Mouse (Mus musculus) cerebellum, adult 2 months (tissue): ENCODE measurements around the gene Ccl24. TPM values are rescaled to one million over a fixed set of nuclear protein-coding genes. Genes with fewer than 3 reads are reported as not detected.

Experiments used
- DNase-seq, 2 experiments: peaks; one replicate each; pipeline ENCODE4 v3.0.0; 2021
- H3K27ac ChIP-seq: fragments of 200-500 bp; 2 replicates; pipeline ENCODE4 v1.5.1; 2012; ENCODE audit warnings: low read length, control low read depth, inconsistent platforms; ENCODE audit not compliant: insufficient read depth
- H3K27me3 ChIP-seq: fragments of 200-500 bp; 2 replicates; pipeline ENCODE4 v1.6.1; 2012; ENCODE audit warnings: inconsistent platforms, mild to moderate bottlenecking, low read length, moderate library complexity; ENCODE audit not compliant: control insufficient read depth, insufficient read depth
- H3K4me1 ChIP-seq: fragments of 200-500 bp; 2 replicates; pipeline ENCODE4 v1.6.1; 2011; ENCODE audit warnings: low read length; ENCODE audit not compliant: control insufficient read depth, insufficient read depth
- H3K4me3 ChIP-seq: fragments of 200-500 bp; replicated peaks from 2 replicates; pipeline ENCODE3; 2011; ENCODE audit warnings: mild to moderate bottlenecking, low read depth, low read length, control low read depth; ENCODE audit not compliant: insufficient read depth
- CTCF ChIP-seq: fragments of 200-500 bp; IDR thresholded peaks from 2 replicates; pipeline ENCODE4 v1.5.1; 2011; ENCODE audit warnings: low read depth, mild to moderate bottlenecking, control low read depth, low read length, moderate library complexity, borderline replicate concordance; ENCODE audit not compliant: insufficient read depth
- POLR2A ChIP-seq: fragments of 200-500 bp; IDR thresholded peaks from 2 replicates; pipeline ENCODE4 v1.6.1; 2011; ENCODE audit warnings: low read length, control low read depth, borderline replicate concordance; ENCODE audit not compliant: insufficient read depth
- WGBS: fragments of 180-500 bp; shearing (Covaris S2); methylation state at CpG from one replicate; pipeline ENCODE4 v1.1.7; 2018; 5-methylcytosine and 5-hydroxymethylcytosine counted together
- polyA plus RNA-seq: library from polyadenylated mRNA; depleted of rRNA; stranded (reverse); fragments of >200 nt; gene quantifications from 2 replicates; pipeline ENCODE4 v1.2.3, GENCODE M21; 2012

The Ccl24 gene
- polyA plus RNA-seq, 1 experiment, result 0.23 TPM

DNA sequence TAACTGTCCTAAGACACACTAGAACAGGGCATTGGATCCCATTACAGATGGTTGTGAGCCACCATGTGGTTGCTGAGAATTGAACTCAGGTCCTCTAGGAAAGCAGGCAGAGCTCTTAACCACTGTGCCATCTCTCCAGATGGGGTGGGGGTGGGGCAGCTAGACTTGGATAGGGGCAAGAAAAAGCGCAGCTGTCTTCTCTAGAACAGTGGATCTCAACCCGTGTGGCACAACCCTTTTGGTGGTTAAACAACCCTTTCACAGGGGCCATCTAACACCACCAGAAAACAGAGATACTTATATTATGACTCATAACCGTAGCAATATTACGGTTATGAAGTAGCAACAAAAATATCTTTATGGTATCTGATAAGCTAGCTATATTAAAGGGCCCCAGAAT, 14.9 kb upstream of the Ccl24 start:
- no peaks in the 10 kb centered on the region for H3K27me3 ChIP-seq
- no peak overlapping the region for H3K4me3 ChIP-seq
- no peak for TF ChIP-seq CTCF
- no peak for TF ChIP-seq POLR2A
- no peaks in the 10 kb centered on the region for H3K4me1 ChIP-seq
- no peak overlapping the region for H3K27ac ChIP-seq
- no peak for DNase-seq
- 75% methylated on average over 4 of the region's 4 CpGs for whole genome bisulfite sequencing

DNA sequence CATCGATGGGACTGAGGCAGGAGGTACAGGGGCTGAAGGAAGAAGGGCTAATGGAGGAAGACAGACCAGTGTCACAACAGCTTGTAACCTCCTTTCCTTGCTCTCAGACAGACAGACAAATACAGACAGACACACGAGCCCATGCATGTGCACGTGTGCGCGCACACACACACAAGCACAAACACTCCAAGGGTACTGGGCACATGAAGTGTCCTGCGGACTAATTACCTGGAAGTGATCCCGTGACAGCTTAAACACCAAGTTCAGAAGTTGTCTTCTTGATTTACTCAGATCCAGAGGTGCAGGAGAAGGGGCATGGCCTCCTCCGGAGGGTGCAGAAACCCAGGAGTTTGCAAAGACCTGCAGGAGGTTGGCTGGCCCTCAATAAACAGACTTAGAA, 12.8 kb upstream of the Ccl24 start:
- no peaks in the 10 kb centered on the region for H3K4me1 ChIP-seq
- no peak for DNase-seq
- TF ChIP-seq POLR2A, result no peak
- TF ChIP-seq CTCF, result no peak
- no peak overlapping the region for H3K27ac ChIP-seq
- WGBS, result 87% methylated on average over 8 of the region's 8 CpGs
- H3K27me3 ChIP-seq, result no peaks in the 10 kb centered on the region
- H3K4me3 ChIP-seq, result no peak overlapping the region

DNA sequence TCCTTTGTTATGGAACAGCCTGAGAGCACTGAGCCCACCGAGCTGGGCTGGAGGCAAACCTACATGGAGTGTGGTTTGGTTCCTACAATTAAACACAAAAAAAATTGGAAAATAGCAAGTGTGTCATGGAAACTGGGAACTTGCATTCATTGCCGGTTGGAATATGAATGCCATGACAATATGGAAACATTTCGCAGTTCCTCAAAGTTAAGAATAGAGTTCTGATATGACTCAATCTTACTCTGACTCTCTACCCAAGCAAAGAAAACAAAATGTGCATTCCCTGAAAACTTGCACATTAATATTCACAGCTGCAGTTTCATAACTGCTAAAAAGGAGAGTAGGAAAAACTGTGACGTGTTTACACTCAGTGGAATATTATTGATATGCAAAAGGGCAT, 9.5 kb upstream of the Ccl24 start:
- no peaks in the 10 kb centered on the region for H3K27me3 ChIP-seq
- no peaks in the 10 kb centered on the region for H3K4me1 ChIP-seq
- H3K4me3 ChIP-seq, result no peak overlapping the region
- WGBS, result 84% methylated on average over 4 of the region's 4 CpGs
- H3K27ac ChIP-seq, result no peak overlapping the region
- DNase-seq, result no peak
- no peak for TF ChIP-seq CTCF
- no peak for TF ChIP-seq POLR2A

DNA sequence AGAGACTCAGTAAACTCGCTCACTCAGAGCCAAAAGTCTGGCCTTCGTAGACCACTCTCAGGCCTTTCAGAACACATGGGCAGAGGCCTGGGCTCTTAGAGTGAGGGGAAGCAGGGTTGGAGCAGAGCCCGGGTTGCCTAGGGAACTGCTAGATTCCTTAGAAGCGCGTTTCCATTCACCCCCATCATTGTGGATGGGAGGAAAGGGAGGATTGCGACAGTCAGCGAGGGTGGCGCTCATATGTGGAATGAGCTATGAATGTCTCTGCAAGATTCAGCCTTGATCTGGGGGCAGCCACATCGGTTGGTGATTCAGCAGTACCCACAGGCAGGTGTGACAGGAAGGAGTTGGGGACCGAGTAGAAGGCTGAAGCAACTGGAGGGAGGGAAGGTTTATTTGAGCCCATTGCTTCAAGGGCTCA, 6.5 kb upstream of the Ccl24 start:
- Histone ChIP-seq H3K27me3 (no peaks in the 10 kb centered on the region), H3K4me1 (no peaks in the 10 kb centered on the region), H3K27ac (no peak overlapping the region), H3K4me3 (no peak overlapping the region)
- WGBS, result 31% methylated on average over 10 of the region's 10 CpGs
- DNase-seq, result no peak
- TF ChIP-seq CTCF (no peak), POLR2A (no peak)

DNA sequence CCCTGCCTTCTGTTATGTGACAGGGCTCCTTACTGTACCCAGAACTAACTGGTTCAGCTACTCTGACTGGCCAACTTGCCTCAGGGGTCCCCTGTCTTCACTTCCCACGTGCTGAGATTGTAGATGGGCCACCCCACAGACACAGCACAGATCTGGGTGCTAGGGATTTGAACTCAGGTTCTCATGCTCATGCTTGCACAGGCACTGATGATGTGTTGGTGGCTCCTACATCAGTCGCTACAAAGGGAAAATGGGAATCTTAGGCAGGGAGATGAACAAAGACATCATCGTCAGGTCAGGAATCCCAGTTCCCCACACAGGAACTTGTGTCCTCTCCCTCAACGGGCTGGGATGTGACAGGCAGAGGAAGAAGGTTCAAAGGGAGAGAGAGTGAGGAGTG, 3.2 kb upstream of the Ccl24 start:
- TF ChIP-seq CTCF, result no peak
- no peak for TF ChIP-seq POLR2A
- Histone ChIP-seq H3K4me1 (no peaks in the 10 kb centered on the region), H3K4me3 (no peak overlapping the region), H3K27me3 (no peaks in the 10 kb centered on the region), H3K27ac (no peak overlapping the region)
- 68% methylated on average over 4 of the region's 4 CpGs for WGBS
- DNase-seq, result no peak

GRCm38 (mm10) chr5:135568698-135569097, 4.2 kb downstream of the Ccl24 start:
- no peak overlapping the region for H3K27ac ChIP-seq
- 68% methylated on average over 6 of the region's 6 CpGs for WGBS
- H3K27me3 ChIP-seq, result no peaks in the 10 kb centered on the region
- no peak for DNase-seq
- H3K4me3 ChIP-seq, result no peak overlapping the region
- TF ChIP-seq POLR2A, result no peak
- no peak for TF ChIP-seq CTCF
- no peaks in the 10 kb centered on the region for H3K4me1 ChIP-seq

GRCm38 (mm10) chr5:135567556-135568265, 5.1 kb downstream of the Ccl24 start:
- H3K4me1 ChIP-seq, result no peaks in the 10 kb centered on the region
- no peak for DNase-seq
- TF ChIP-seq POLR2A, result no peak
- 81% methylated on average over 6 of the region's 6 CpGs for WGBS
- H3K27ac ChIP-seq, result no peak overlapping the region
- H3K4me3 ChIP-seq, result no peak overlapping the region
- H3K27me3 ChIP-seq, result no peaks in the 10 kb centered on the region

DNA sequence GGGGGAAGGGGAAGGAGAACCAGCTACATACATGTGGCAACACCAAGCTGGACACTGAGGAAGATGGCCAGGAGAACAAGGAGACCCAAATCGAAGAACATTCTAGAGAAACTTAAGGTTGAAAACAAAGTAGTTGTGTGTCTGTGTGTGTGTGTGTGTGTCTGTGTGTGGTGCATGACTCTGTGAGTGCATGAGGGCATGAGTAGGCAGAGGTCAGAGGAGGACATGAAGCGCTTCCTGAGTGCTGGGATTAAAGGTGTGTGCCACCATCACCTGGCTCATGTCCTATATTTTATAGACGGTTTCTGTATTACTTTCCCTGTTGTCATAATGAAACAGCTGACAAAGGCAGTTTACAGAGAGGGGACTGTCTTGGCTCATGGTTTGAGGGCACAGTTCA, 9.4 kb downstream of the Ccl24 start, which contains the start of gene Ccl26:
Gene Ccl26 (minus strand): TSS at position 101 of the 400 bp plus-strand sequence.
- Histone ChIP-seq H3K4me1 (no peaks in the 10 kb centered on the region), H3K4me3 (no peak within 1 kb of the TSS), H3K27ac (no peak within 1 kb of the TSS), H3K27me3 (no peaks in the 10 kb centered on the region)
- TF ChIP-seq POLR2A (no peak), CTCF (no peak)
- WGBS, result 89% methylated on average over 3 of the region's 3 CpGs
- no peak for DNase-seq
